Mouse (Mus musculus): ENCODE results near the gene Fam213a. TPM values are rescaled to one million over a fixed set of nuclear protein-coding genes. Genes with fewer than 3 reads are reported as not detected.

Fam213a gene
- polyA plus RNA-seq, 1 experiment from 2014 or later = 50.5 TPM

- Histone ChIP-seq H3K27ac (no peak overlapping the region), H3K4me3 (replicated peaks) (no peak overlapping the region), H3K27me3 (0 out of 2 replicates have a peak, but pooled peaks cover 3% of the 10 kb centered on the region), H3K9ac (no peak overlapping the region), H3K4me2 (no peak overlapping the region), H3K9me3 (no peaks in the 10 kb centered on the region), H3K36me3 (replicated peaks) (peaks cover 37% of the 10 kb centered on the region), H3K4me1 (peaks cover 16% of the 10 kb centered on the region)
- no peak for ATAC-seq (ENCODE audit: low FRiP score)
- WGBS = 81% methylated on average over 4 of the region's 4 CpGs
Observed at GRCm38 (mm10) chr14:41000801-41001200, 12.8 kb downstream of the Fam213a start.

DNA sequence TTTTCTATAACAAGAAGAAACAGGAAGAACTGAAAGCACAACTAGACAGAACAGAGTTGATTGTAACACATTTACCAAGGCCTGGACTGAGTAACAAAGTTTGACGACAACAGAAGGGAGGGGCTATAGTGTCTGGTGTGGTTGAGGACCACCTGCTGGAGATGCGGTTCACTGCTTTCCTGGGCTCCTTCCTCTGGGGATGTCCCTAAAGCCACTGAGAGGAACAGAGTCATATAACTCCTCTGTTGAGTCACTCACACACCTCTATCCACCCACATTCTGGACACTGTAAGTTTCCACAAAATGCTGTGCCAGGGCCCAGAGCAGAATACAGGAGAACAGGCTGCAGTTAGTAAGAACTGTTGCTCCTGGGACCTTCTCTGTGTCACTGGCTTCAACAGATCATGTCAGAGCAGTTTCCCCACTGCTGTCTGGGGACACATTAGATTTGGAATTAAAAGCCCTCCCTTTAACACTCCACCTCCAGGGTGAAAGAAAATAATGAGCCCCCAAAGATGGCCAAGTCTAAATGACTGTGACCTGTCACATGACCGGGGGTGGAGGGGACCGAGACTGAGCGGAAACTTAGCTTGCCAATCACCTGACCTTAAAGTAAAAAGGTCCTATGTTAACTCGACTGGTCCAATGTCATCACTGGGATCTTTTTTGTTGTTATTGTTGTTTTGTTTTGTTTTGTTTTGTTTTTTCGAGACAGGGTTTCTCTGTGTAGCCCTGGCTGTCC lies 13.5 kb downstream of the Fam213a start:
- H3K9me3 ChIP-seq = no peaks in the 10 kb centered on the region
- H3K36me3 ChIP-seq (replicated peaks) = peaks cover 37% of the 10 kb centered on the region
- H3K4me2 ChIP-seq = no peak overlapping the region
- 89% methylated on average over 7 of the region's 7 CpGs for WGBS
- 0 out of 2 replicates have a peak, but pooled peaks cover 3% of the 10 kb centered on the region for H3K27me3 ChIP-seq
- no peak for ATAC-seq (ENCODE audit: low FRiP score)
- no peak overlapping the region for H3K27ac ChIP-seq
- H3K4me3 ChIP-seq (replicated peaks) = no peak overlapping the region
- no peak overlapping the region for H3K9ac ChIP-seq
- peaks cover 16% of the 10 kb centered on the region for H3K4me1 ChIP-seq

DNA sequence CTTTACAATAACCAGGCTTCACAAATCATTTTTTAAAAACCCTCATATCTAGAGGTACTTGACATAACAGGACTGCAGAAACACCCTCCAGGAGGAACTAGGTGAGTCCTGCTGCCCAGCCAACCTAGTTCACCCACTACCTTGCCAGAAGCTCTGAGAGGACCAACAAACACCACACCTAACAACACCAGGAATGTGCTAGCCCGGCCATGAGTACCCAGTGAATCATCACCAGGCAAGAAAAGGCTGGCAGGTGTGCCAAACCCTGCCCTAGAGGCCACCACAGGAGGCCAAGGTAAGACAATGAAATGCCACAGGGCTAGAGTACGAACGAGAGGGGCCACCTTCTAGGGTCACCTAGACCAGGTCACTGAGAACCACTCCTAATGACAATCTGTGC lies 17.4 kb downstream of the Fam213a start:
- H3K36me3 ChIP-seq (replicated peaks) = peaks cover 34% of the 10 kb centered on the region
- no peak overlapping the region for H3K4me3 ChIP-seq (replicated peaks)
- no peak overlapping the region for H3K4me2 ChIP-seq
- H3K27ac ChIP-seq = no peak overlapping the region
- H3K9ac ChIP-seq = no peak overlapping the region
- ATAC-seq (ENCODE audit: low FRiP score) = no peak
- no peaks in the 10 kb centered on the region for H3K9me3 ChIP-seq
- no peaks in the 10 kb centered on the region for H3K27me3 ChIP-seq
- WGBS = 84% methylated on average over 3 of the region's 3 CpGs
- no peaks in the 10 kb centered on the region for H3K4me1 ChIP-seq

- H3K4me1 ChIP-seq = no peaks in the 10 kb centered on the region
- H3K36me3 ChIP-seq (replicated peaks) = peaks cover 18% of the 10 kb centered on the region
- no peak overlapping the region for H3K4me3 ChIP-seq (replicated peaks)
- H3K9me3 ChIP-seq = no peaks in the 10 kb centered on the region
- whole genome bisulfite sequencing = 88% methylated on average over 6 of the region's 6 CpGs
- no peaks in the 10 kb centered on the region for H3K27me3 ChIP-seq
- ATAC-seq (ENCODE audit: low FRiP score) = no peak
- no peak overlapping the region for H3K27ac ChIP-seq
- H3K9ac ChIP-seq = no peak overlapping the region
- no peak overlapping the region for H3K4me2 ChIP-seq
Observed at GRCm38 (mm10) chr14:40992464-40992863, 21.1 kb downstream of the Fam213a start.

- H3K4me1 ChIP-seq = no peaks in the 10 kb centered on the region
- H3K9me3 ChIP-seq = no peaks in the 10 kb centered on the region
- H3K27ac ChIP-seq = no peak overlapping the region
- 92% methylated on average over 5 of the region's 5 CpGs for WGBS
- H3K4me2 ChIP-seq = no peak overlapping the region
- H3K36me3 ChIP-seq (replicated peaks) = no peaks in the 10 kb centered on the region
- no peak overlapping the region for H3K4me3 ChIP-seq (replicated peaks)
- no peak for ATAC-seq (ENCODE audit: low FRiP score)
- H3K27me3 ChIP-seq = no peaks in the 10 kb centered on the region
- no peak overlapping the region for H3K9ac ChIP-seq
Observed at GRCm38 (mm10) chr14:40988780-40989179, 24.8 kb downstream of the Fam213a start.

- Histone ChIP-seq H3K4me3 (replicated peaks) (no peak overlapping the region), H3K27ac (no peak overlapping the region), H3K9ac (no peak overlapping the region), H3K36me3 (replicated peaks) (no peaks in the 10 kb centered on the region), H3K27me3 (no peaks in the 10 kb centered on the region), H3K4me1 (no peaks in the 10 kb centered on the region), H3K4me2 (no peak overlapping the region), H3K9me3 (no peaks in the 10 kb centered on the region)
- WGBS = 84% methylated on average over 2 of the region's 2 CpGs
- no peak for ATAC-seq (ENCODE audit: low FRiP score)
Observed at GRCm38 (mm10) chr14:40987184-40987583, 26.4 kb downstream of the Fam213a start.

DNA sequence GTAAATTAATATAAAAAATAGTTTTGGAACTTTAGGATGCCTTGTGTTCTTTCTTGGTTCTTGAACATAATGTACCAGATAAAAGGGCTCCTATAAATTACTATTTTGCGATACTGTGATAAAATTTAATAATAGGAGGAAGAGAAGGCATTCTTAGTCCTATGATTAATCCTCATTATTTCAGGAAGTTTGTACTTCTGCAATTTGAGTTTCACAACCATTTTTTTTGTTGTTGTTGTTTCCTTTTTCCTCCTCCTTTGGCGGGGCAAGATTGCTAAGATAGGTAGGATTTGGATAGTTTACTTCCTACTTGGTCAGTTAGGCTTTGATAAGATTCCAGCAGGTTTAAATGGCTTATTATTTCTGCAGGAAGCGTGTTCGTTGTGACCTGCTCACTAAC lies 28.0 kb downstream of the Fam213a start:
- Histone ChIP-seq H3K4me2 (no peak overlapping the region), H3K27me3 (no peaks in the 10 kb centered on the region), H3K27ac (no peak overlapping the region), H3K36me3 (replicated peaks) (no peaks in the 10 kb centered on the region), H3K4me3 (replicated peaks) (no peak overlapping the region), H3K9me3 (no peaks in the 10 kb centered on the region), H3K4me1 (no peaks in the 10 kb centered on the region), H3K9ac (no peak overlapping the region)
- WGBS = 86% methylated on average over 4 of the region's 4 CpGs
- ATAC-seq (ENCODE audit: low FRiP score) = no peak

DNA sequence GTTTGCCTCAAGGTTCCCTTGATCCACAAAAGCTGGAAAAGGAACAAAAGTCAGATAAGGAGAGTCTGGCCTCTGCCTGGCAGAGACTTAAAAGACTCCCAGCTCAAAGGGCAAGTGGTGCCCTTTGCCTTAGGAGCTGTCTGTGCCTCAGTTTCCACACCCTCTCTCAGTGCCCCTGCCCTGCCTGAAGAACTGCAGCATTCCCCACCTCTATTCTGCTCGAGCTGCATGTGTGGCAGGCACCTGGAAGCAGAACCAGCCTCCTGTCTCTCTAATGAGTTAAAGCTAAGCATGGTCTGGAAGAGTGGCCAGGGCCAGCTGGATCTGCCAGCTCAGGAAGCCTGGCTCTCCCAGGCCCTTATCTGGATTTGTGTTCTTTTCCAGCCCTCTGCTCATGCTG lies 33.9 kb downstream of the Fam213a start:
- Histone ChIP-seq H3K4me3 (replicated peaks) (no peak overlapping the region), H3K9ac (no peak overlapping the region), H3K4me2 (no peak overlapping the region), H3K27me3 (no peaks in the 10 kb centered on the region), H3K9me3 (no peaks in the 10 kb centered on the region), H3K4me1 (no peaks in the 10 kb centered on the region), H3K36me3 (replicated peaks) (no peaks in the 10 kb centered on the region), H3K27ac (no peak overlapping the region)
- 71% methylated on average over 1 of the region's 1 CpGs for whole genome bisulfite sequencing
- no peak for ATAC-seq (ENCODE audit: low FRiP score)

GRCm38 (mm10) chr14:40979002-40979401 lies 34.6 kb downstream of the Fam213a start:
- H3K36me3 ChIP-seq (replicated peaks) = no peaks in the 10 kb centered on the region
- H3K9ac ChIP-seq = no peak overlapping the region
- no peaks in the 10 kb centered on the region for H3K27me3 ChIP-seq
- no peaks in the 10 kb centered on the region for H3K9me3 ChIP-seq
- WGBS = 46% methylated on average over 4 of the region's 4 CpGs
- H3K4me2 ChIP-seq = no peak overlapping the region
- H3K27ac ChIP-seq = no peak overlapping the region
- no peaks in the 10 kb centered on the region for H3K4me1 ChIP-seq
- no peak; the same call in 1 of the 2 replicates for ATAC-seq (ENCODE audit: low FRiP score)
- no peak overlapping the region for H3K4me3 ChIP-seq (replicated peaks)

- H3K4me2 ChIP-seq = no peak overlapping the region
- no peak overlapping the region for H3K27ac ChIP-seq
- peaks cover 2% of the 10 kb centered on the region; the same call in 1 of the 2 replicates for H3K4me1 ChIP-seq
- H3K36me3 ChIP-seq (replicated peaks) = no peaks in the 10 kb centered on the region
- no peaks in the 10 kb centered on the region for H3K27me3 ChIP-seq
- H3K9ac ChIP-seq = no peak overlapping the region
- ATAC-seq (ENCODE audit: low FRiP score) = peak; percentile 80
- no peaks in the 10 kb centered on the region for H3K9me3 ChIP-seq
- 76% methylated on average over 6 of the region's 6 CpGs for WGBS
- no peak overlapping the region for H3K4me3 ChIP-seq (replicated peaks)
Observed at GRCm38 (mm10) chr14:40975127-40975721, 38.4 kb downstream of the Fam213a start.

- no peaks in the 10 kb centered on the region for H3K27me3 ChIP-seq
- no peak for ATAC-seq (ENCODE audit: low FRiP score)
- H3K36me3 ChIP-seq (replicated peaks) = no peaks in the 10 kb centered on the region
- H3K4me2 ChIP-seq = peak overlapping the region; percentile 85
- no peaks in the 10 kb centered on the region for H3K9me3 ChIP-seq
- 69% methylated on average over 2 of the region's 2 CpGs for WGBS
- peaks cover 30% of the 10 kb centered on the region for H3K4me1 ChIP-seq
- H3K4me3 ChIP-seq (replicated peaks) = no peak overlapping the region
- no peak overlapping the region for H3K9ac ChIP-seq
- no peak overlapping the region for H3K27ac ChIP-seq
Observed at GRCm38 (mm10) chr14:40968051-40968450, 45.5 kb downstream of the Fam213a start.

- ATAC-seq (ENCODE audit: low FRiP score) = 0 out of 2 replicates have a peak, but pooled peaks have one; percentile 0
- peaks cover 35% of the 10 kb centered on the region for H3K4me1 ChIP-seq
Observed at GRCm38 (mm10) chr14:40967598-40967900, 46.0 kb downstream of the Fam213a start.

More at GRCm38 (mm10) chr14:40967598-40967900, 46.0 kb downstream of the Fam213a start:
- Histone ChIP-seq H3K4me2 (peak overlapping the region; percentile 85), H3K9me3 (no peaks in the 10 kb centered on the region), H3K27me3 (no peaks in the 10 kb centered on the region), H3K4me3 (replicated peaks) (peak overlapping the region; percentile 89), H3K9ac (peak overlapping the region; percentile 45), H3K36me3 (replicated peaks) (no peaks in the 10 kb centered on the region), H3K27ac (peak overlapping the region; percentile 77)
- 2% methylated on average over 6 of the region's 6 CpGs for WGBS

Measured in forebrain, embryonic 12.5 days (tissue).